In the genomic region with DNA sequence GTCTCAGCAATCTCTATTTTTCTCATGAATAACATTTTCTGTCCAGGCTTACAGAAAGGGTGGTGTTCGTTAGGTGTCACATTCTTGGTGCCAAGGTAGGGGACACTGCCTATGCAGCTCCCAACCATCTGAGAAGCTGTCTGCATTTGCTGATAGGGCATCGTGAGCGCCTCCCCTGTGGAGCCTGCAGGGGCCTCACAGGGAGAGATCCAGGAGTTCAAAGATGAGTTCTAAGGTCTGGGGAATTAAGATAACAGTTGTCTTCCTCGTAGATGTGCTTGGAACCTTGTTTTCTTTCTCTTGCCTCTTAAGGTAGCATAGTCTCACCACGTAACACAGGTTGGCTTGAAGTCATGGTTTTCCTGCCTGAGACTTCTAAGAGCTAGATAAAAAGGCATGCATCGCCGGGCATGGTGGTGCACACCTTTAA, we compare ENCODE assay signal across 10 mouse cellular contexts. TPM values are rescaled to one million over a fixed set of nuclear protein-coding genes. Genes with fewer than 3 reads are reported as not detected.
DNase-seq lines count a peak whose midpoint lies in the region; TF ChIP-seq lines count a peak whose summit lies in the region.
"Had no signal": no experiment of that assay in that cellular context is flagged by ENCODE, and none has a peak within 500 bp of the region (broad histone marks: within the 10 kb centered on the region; RNA-seq: fewer than 3 reads in every experiment).

No protein-coding gene starts in this region.

- H3K27ac ChIP-seq in layer of hippocampus, adult 2 months: peak overlapping the region; percentile 19; the same call in 1 of the 2 replicates

- H3K4me3 ChIP-seq in layer of hippocampus, adult 2 months: no peak overlapping the region

- TF ChIP-seq CTCF in layer of hippocampus, adult 2 months (conservative IDR thresholded peaks at IDR 0.05): no peak

- no peak for DNase-seq in layer of hippocampus, adult 2 months (ENCODE audit: low spot score in 2 of 2)
- DNase-seq in layer of hippocampus, adult 11-12 months (ENCODE audit: low spot score): no peak
- peak; percentile 94 for DNase-seq in c-Kit-positive CD71-positive TER-119-positive erythroid progenitor cells, embryonic 14.5 days (ENCODE audit: low spot score)
- peak; percentile 93 for DNase-seq in liver
- DNase-seq in spleen, postnatal 10 days (ENCODE audit: low spot score in 2 of 2): peak; percentile 66 to 82
- no peak for DNase-seq in ovary, adult 18-20 months (ENCODE audit: low spot score)
- DNase-seq in right cerebral cortex, postnatal 36 days (ENCODE audit: low spot score in 2 of 2): no peak
- DNase-seq in natural killer cell, adult 2 months (ENCODE audit: low spot score in 2 of 2): no peak
- DNase-seq: retina, postnatal 1 day had no signal

RNA-seq across cellular contexts. Expression of a gene that starts 35.9 kb away (rescaled TPM):
- total RNA-seq in layer of hippocampus, adult 2 months (2021): 1 to 10 TPM; 8.6 to 9.0 TPM

RNA-seq across cellular contexts. Expression of a gene that starts 43.2 kb away (rescaled TPM):
- 10 to 100 TPM; 42.2 to 45.9 TPM for total RNA-seq in layer of hippocampus, adult 2 months (2021)

RNA-seq across cellular contexts. Expression of a gene that starts 50.3 kb away (rescaled TPM):
- not detected for total RNA-seq in layer of hippocampus, adult 2 months (2021)
- total RNA-seq: left cerebral cortex, postnatal 36 days had no signal

Comparison
In these comparisons a context has a peak if more than half of its experiments do, and no peak if none do; other contexts are left out.
1. DNase-seq: peak in c-Kit-positive CD71-positive TER-119-positive erythroid progenitor cells, embryonic 14.5 days (single experiment), liver (single experiment) and spleen, postnatal 10 days (2 of 2); none in layer of hippocampus, adult 2 months (0 of 2), layer of hippocampus, adult 11-12 months (single experiment), ovary, adult 18-20 months (single experiment), right cerebral cortex, postnatal 36 days (0 of 2) and natural killer cell, adult 2 months (0 of 2).